Mouse (Mus musculus) activated CD4-positive, CD25-positive, alpha-beta regulatory T cell, adult 4 months (primary cell): ENCODE data around the gene Olfr853. TPM values are rescaled to one million over a fixed set of nuclear protein-coding genes. Genes with fewer than 3 reads are reported as not detected.

Source experiments
- ATAC-seq: one replicate; pipeline ENCODE4 v1.8.0; 2017
- polyA plus RNA-seq, 2 experiments: library from polyadenylated mRNA; unstranded; fragments of 100-300 nt; shearing (Covaris generic); gene quantifications; one replicate each; pipeline ENCODE4 v1.2.1; 2017

The Olfr853 gene
- not detected for polyA plus RNA-seq

DNA sequence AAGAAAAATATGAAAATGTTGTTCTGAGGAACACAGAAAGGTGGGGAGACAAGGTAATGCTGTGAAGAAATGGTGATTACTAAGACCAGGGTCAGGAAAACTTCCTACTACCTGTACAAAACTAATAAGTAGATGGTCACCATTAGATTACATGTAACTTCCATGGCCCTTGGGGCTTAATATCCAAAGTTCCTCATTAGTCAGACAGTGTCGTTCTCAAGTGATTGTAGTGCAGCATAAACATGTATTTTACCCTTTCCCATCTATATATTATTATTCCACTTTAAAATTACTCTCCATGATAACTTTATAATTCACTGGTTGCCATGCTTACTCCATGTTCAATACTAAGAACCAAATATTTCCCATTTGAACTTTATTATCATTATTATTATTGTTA lies at the start of gene Olfr853:
Gene Olfr853 (minus strand): TSS at position 101 of the 400 bp plus-strand sequence.
- no peak for ATAC-seq

DNA sequence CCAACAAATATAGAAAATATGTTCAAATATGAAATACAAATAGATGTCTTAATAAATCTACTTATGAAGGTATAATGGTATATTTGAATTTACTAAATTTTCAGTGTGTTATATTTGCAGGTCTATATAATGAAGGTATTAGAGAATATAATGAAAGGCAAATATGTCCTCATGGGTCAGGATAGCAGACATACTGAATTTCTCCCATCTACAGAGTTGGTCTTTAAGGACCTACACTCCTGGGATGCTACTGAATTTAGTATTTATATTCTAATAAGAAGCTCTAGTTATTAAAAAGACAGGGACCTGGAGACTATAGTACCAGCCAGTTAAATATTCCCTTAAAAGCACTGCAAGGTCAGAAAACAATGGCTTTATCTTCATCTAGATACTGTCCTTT lies 41.4 kb upstream of the Olfr853 start, which contains the start of gene Olfr855:
Gene Olfr855 (plus strand): TSS at position 301 of the 400 bp plus-strand sequence.
- no peak for ATAC-seq

DNA sequence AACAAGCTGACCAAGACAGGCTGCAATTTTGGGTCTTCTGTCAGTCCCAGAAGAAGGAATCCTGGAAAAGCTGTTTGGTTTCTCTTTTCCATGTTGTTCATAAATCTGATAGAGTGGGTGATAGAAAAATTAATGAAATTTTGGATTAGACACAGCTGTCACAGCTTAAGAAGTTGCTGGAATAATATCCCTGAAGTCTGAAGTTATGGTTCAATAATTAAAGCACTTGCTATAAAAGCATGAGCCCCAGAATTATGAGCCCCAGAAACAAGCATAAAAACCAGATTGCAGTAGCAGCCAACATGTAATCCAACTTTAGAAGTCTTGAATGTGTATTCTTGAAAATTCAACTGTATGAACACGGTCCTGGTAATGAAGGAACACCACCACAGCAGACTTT lies 26.4 kb upstream of the Olfr853 start, which contains the start of gene Olfr854:
Gene Olfr854 (minus strand): TSS at position 101 of the 400 bp plus-strand sequence.
- no peak for ATAC-seq

DNA sequence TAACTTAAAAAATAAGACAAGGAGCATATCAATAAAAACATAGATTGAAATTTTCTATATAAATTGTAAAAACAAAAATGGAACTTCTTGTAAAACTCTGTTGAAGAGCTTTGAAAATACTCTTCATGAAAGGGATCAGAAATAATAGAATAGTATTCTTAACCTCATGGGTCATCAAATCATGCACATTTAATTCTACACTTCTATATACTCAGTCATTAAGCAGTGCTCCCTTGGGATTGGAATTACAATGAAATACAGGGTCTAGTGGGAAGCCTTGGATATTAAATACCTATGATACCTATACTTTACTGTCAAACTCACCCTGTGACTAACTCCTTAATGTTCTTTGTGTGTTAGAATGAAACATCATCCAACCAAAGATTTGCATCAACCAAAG lies 47.9 kb downstream of the Olfr853 start, which contains the start of gene Olfr851:
Gene Olfr851 (plus strand): TSS at position 301 of the 400 bp plus-strand sequence.
- ATAC-seq: no peak

Other genes starting within 250 kb of the Olfr853 start
- not detected for gene Olfr844, start 224.7 kb downstream of the Olfr853 start, polyA plus RNA-seq
- gene Olfr845, start 204.6 kb downstream of the Olfr853 start, polyA plus RNA-seq: not detected
- gene Olfr846, start 177.1 kb downstream of the Olfr853 start, polyA plus RNA-seq: not detected
- under 1 TPM in 1 of 2 experiments, not detected in 1; 0.19 TPM for gene Olfr847, start 162.4 kb downstream of the Olfr853 start, polyA plus RNA-seq
- not detected for gene Olfr849, start 100.8 kb downstream of the Olfr853 start, polyA plus RNA-seq
- not detected for gene Olfr850, start 62.8 kb downstream of the Olfr853 start, polyA plus RNA-seq
- not detected for gene Olfr851, start 47.8 kb downstream of the Olfr853 start, polyA plus RNA-seq
- gene Olfr854, start 26.3 kb upstream of the Olfr853 start, polyA plus RNA-seq: not detected
- not detected for gene Olfr855, start 41.5 kb upstream of the Olfr853 start, polyA plus RNA-seq
- 10 to 100 TPM; 30.2 to 34.7 TPM for gene Zfp317, start 81.0 kb upstream of the Olfr853 start, polyA plus RNA-seq
- not detected for gene Olfr857, start 168.4 kb upstream of the Olfr853 start, polyA plus RNA-seq
- not detected for gene Olfr58, start 239.2 kb upstream of the Olfr853 start, polyA plus RNA-seq